Mouse (Mus musculus): Measurements from ENCODE around the gene Sinhcaf.
A peak's percentile ranks its signal among the peaks of the same experiment; 100 is the strongest.

DNA sequence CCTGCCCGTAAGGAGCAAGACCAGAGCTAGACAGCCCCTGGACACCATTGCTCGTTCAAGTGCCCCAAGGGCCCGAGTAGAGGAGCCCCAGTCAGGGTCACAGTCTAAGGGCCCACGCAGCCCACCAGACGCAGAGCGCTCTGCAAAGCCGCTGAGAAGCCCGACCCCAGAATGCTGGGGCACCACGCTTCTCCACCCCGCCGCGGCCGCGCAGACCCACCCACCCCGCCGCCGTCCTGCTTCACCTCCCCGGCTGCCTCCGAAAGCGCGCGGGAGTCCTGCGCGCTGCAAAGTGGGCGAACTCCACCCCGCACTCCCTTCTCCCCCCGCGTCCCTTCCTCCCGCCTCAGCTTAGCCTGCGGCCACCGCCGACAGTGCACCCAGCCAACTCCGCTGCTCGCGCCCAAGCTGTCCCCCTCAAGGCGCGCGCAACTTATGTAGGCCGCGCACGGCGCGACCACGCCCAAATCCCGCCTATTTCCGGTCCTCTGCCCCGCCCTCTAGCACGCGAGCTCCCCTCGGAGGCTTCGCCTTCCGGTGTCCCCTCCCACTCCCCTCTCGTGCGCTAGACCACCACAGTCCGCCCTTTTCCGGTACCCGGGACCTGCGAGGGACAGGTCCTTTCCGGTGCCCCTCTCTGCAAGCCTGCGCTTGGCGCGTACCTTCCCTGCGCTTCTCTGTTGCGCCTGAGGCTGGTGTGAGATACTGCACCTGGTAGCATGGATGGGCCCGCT is 50.3 kb downstream of the Sinhcaf start, which contains the start of gene Caprin2:
- peak; percentile 93 for TF ChIP-seq POLR2A (IDR thresholded peaks at IDR 0.05; ENCODE audit: insufficient read depth, low read depth, low read length)
- no peak for TF ChIP-seq CTCF (IDR thresholded peaks at IDR 0.05; ENCODE audit: insufficient read depth, low read depth, low read length)
